Mouse (Mus musculus): ENCODE results near the gene Epsti1. TPM values are rescaled to one million over a fixed set of nuclear protein-coding genes. Genes with fewer than 3 reads are reported as not detected.
A peak's percentile ranks its signal among the peaks of the same experiment; 100 is the strongest.
"Not testable (repeated sequence)": the region's sequence is repeated elsewhere in the genome, so short reads cannot be mapped to it uniquely, and the experiment has no call there.

The Epsti1 gene
- total RNA-seq (2022): 1 to 10 TPM in 1 of 4 experiments, under 1 TPM in 3; 0.50 to 1.0 (median 0.57) TPM

GRCm38 (mm10) chr14:77904171-77904762 is at the start of gene Epsti1:
Gene Epsti1 (plus strand): TSS chr14:77904239.
- DNase-seq (ENCODE audit: low spot score): peak; percentile 4

GRCm38 (mm10) chr14:77859894-77860293 is 44.1 kb upstream of the Epsti1 start:
- DNase-seq (ENCODE audit: low spot score): no peak

GRCm38 (mm10) chr14:77860841-77861560 is 43.0 kb upstream of the Epsti1 start:
- DNase-seq (ENCODE audit: low spot score): no peak

GRCm38 (mm10) chr14:77864051-77864450 is 40.0 kb upstream of the Epsti1 start:
- DNase-seq (ENCODE audit: low spot score): peak; percentile 13

- DNase-seq (ENCODE audit: low spot score): no peak
Observed at GRCm38 (mm10) chr14:77864510-77864909, 39.5 kb upstream of the Epsti1 start.

GRCm38 (mm10) chr14:77867601-77868000 is 36.4 kb upstream of the Epsti1 start:
- no peak for DNase-seq (ENCODE audit: low spot score)

- no peak for DNase-seq (ENCODE audit: low spot score)
Observed at GRCm38 (mm10) chr14:77870926-77871325, 33.1 kb upstream of the Epsti1 start.

- DNase-seq (ENCODE audit: low spot score): no peak
Observed at GRCm38 (mm10) chr14:77871380-77871975, 32.6 kb upstream of the Epsti1 start.

GRCm38 (mm10) chr14:77874304-77875241 is 29.5 kb upstream of the Epsti1 start, which contains the start of gene Dnajc15:
Gene Dnajc15 (minus strand): TSS chr14:77875125.
- peak; percentile 88 for DNase-seq (ENCODE audit: low spot score)

GRCm38 (mm10) chr14:77876199-77876598 is 27.8 kb upstream of the Epsti1 start:
- no peak for DNase-seq (ENCODE audit: low spot score)

- not testable (repeated sequence) for DNase-seq (ENCODE audit: low spot score)
Observed at GRCm38 (mm10) chr14:77877876-77878275, 26.2 kb upstream of the Epsti1 start.

- no peak for DNase-seq (ENCODE audit: low spot score)
Observed at GRCm38 (mm10) chr14:77881998-77882397, 22.0 kb upstream of the Epsti1 start.

GRCm38 (mm10) chr14:77882669-77883068 is 21.4 kb upstream of the Epsti1 start:
- no peak for DNase-seq (ENCODE audit: low spot score)

- DNase-seq (ENCODE audit: low spot score): no peak
Observed at GRCm38 (mm10) chr14:77886376-77886775, 17.7 kb upstream of the Epsti1 start.

GRCm38 (mm10) chr14:77886941-77887340 is 17.1 kb upstream of the Epsti1 start:
- DNase-seq (ENCODE audit: low spot score): no peak

- DNase-seq (ENCODE audit: low spot score): no peak
Observed at GRCm38 (mm10) chr14:77889911-77890310, 14.1 kb upstream of the Epsti1 start.

GRCm38 (mm10) chr14:77895951-77896350 is 8.1 kb upstream of the Epsti1 start:
- no peak for DNase-seq (ENCODE audit: low spot score)

- no peak for DNase-seq (ENCODE audit: low spot score)
Observed at GRCm38 (mm10) chr14:77902541-77902940, 1.5 kb upstream of the Epsti1 start.

GRCm38 (mm10) chr14:77905466-77905865 is 1.4 kb downstream of the Epsti1 start:
- DNase-seq (ENCODE audit: low spot score): no peak

- DNase-seq (ENCODE audit: low spot score): no peak
Observed at GRCm38 (mm10) chr14:77906586-77906985, 2.5 kb downstream of the Epsti1 start.

GRCm38 (mm10) chr14:77915776-77916175 is 11.7 kb downstream of the Epsti1 start:
- DNase-seq (ENCODE audit: low spot score): no peak

GRCm38 (mm10) chr14:77921641-77922040 is 17.6 kb downstream of the Epsti1 start:
- no peak for DNase-seq (ENCODE audit: low spot score)
